Mouse (Mus musculus) forebrain, embryonic 11.5 days (tissue): ENCODE measurements around the gene Ms4a8a. TPM values are rescaled to one million over a fixed set of nuclear protein-coding genes. Genes with fewer than 3 reads are reported as not detected.
"Not testable (repeated sequence)": the region's sequence is repeated elsewhere in the genome, so short reads cannot be mapped to it uniquely, and the experiment has no call there.

Source experiments
- ATAC-seq: fragments of 200-750 bp; cut with Nextera tagmentation; replicated peaks from 2 replicates; pipeline ENCODE4 v1.8.0; 2017; ENCODE audit warnings: moderate TSS enrichment; ENCODE audit not compliant: low FRiP score
- DNase-seq: peaks from one replicate; pipeline ENCODE4 v3.0.0-alpha.2; 2017; ENCODE audit warnings: low spot score
- H3K27ac ChIP-seq: fragments of 300-500 bp; sonication (generic); 2 replicates; pipeline ENCODE4 v1.5.1; 2014; ENCODE audit warnings: low read depth, low read length
- H3K27me3 ChIP-seq: fragments of 300-500 bp; sonication (generic); 2 replicates; pipeline ENCODE4 v1.6.1; 2014; ENCODE audit warnings: mild to moderate bottlenecking, low read length, mixed read lengths; ENCODE audit not compliant: control insufficient read depth, insufficient read depth
- H3K36me3 ChIP-seq: fragments of 300-500 bp; sonication (generic); 2 replicates; pipeline ENCODE4 v1.6.1; 2014; ENCODE audit warnings: mild to moderate bottlenecking, low read length, moderate library complexity, mixed read lengths; ENCODE audit not compliant: control insufficient read depth, insufficient read depth
- H3K4me1 ChIP-seq: fragments of 300-500 bp; sonication (generic); replicated peaks from 2 replicates; pipeline ENCODE4 v1.6.1; 2014; ENCODE audit warnings: low read length, mixed read lengths; ENCODE audit not compliant: control insufficient read depth, insufficient read depth
- H3K4me2 ChIP-seq: fragments of 300-500 bp; sonication (generic); 2 replicates; pipeline ENCODE4 v1.6.1; 2014; ENCODE audit warnings: low read depth, mild to moderate bottlenecking, low read length, moderate library complexity, mixed read lengths; ENCODE audit not compliant: severe bottlenecking
- H3K4me3 ChIP-seq: fragments of 300-500 bp; sonication (generic); 2 replicates; pipeline ENCODE4 v1.5.1; 2014; ENCODE audit warnings: low read depth, low read length
- H3K9ac ChIP-seq: fragments of 300-500 bp; sonication (generic); 2 replicates; pipeline ENCODE4 v1.6.1; 2014; ENCODE audit warnings: low read length
- H3K9me3 ChIP-seq: fragments of 300-500 bp; sonication (generic); 2 replicates; pipeline ENCODE4 v1.6.1; 2016; ENCODE audit warnings: low read length, mixed read lengths; ENCODE audit not compliant: control insufficient read depth
- WGBS: fragments of 180-500 bp; shearing (Covaris S2); extraction: QIAGEN DNeasy Blood & Tissue Kit; methylation state at CpG from one replicate; pipeline ENCODE4 v1.1.7; 2014; 5-methylcytosine and 5-hydroxymethylcytosine counted together
- polyA plus RNA-seq: library from polyadenylated mRNA; unstranded; fragments of >200 nt; fragmentation: Nextera tagmentation; extraction: Ambion mirVana; gene quantifications from 2 replicates; pipeline ENCODE4 v1.2.1, GENCODE M21; 2014

Ms4a8a gene
- polyA plus RNA-seq, result not detected in 2 replicates

GRCm38 (mm10) chr19:11080934-11081333, at the start of gene Ms4a8a:
Gene Ms4a8a, minus strand, starts transcription at chr19:11081102.
- no peak within 1 kb of the TSS for H3K4me3 ChIP-seq
- no peaks in the 10 kb centered on the region for H3K9me3 ChIP-seq
- H3K27ac ChIP-seq, result no peak within 1 kb of the TSS
- no peak for ATAC-seq
- no peaks in the 10 kb centered on the region for H3K4me1 ChIP-seq
- no peaks in the 10 kb centered on the region for H3K36me3 ChIP-seq
- no peak within 1 kb of the TSS for H3K4me2 ChIP-seq
- WGBS, result 84% methylated on average over 4 of the region's 4 CpGs
- H3K27me3 ChIP-seq, result no peaks in the 10 kb centered on the region
- H3K9ac ChIP-seq, result no peak within 1 kb of the TSS
- DNase-seq, result no peak

DNA sequence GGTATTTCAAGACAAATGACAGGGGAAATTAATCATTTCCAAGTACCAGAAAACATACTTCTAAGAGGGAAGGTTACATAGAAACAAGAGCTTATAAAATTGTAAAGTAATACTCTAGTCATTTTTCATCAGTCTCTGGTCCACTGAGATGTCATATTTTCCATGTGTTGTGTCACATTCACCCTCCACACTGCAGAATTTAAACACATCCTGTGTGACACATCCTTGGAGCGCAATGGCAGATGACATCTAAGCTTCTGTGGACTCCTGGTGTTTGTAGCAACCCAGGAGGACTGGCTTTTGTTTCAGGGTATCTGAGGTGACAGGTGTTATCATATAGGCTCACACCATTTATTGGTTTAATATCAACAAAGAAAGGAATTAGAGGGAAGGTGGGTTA, 48.8 kb upstream of the Ms4a8a start:
- no peak overlapping the region for H3K4me2 ChIP-seq
- ATAC-seq, result no peak
- no peaks in the 10 kb centered on the region for H3K36me3 ChIP-seq
- H3K9me3 ChIP-seq, result no peaks in the 10 kb centered on the region; the same call in 1 of the 2 replicates
- H3K4me3 ChIP-seq, result no peak overlapping the region
- no peak overlapping the region for H3K27ac ChIP-seq
- H3K27me3 ChIP-seq, result no peaks in the 10 kb centered on the region
- no peak for DNase-seq
- no peak overlapping the region for H3K9ac ChIP-seq
- no peaks in the 10 kb centered on the region for H3K4me1 ChIP-seq
- WGBS, result 93% methylated on average over 1 of the region's 1 CpGs

- DNase-seq (peak; percentile 59), ATAC-seq (peak; percentile 99)
- H3K36me3 ChIP-seq, H3K27ac ChIP-seq, H3K27me3 ChIP-seq, H3K4me1 ChIP-seq, H3K9me3 ChIP-seq: not testable (repeated sequence)
- Histone ChIP-seq H3K4me3 (peak overlapping the region; percentile 26), H3K4me2 (peak overlapping the region; percentile 35; the same call in 1 of the 2 replicates), H3K9ac (peak overlapping the region; percentile 47; the same call in 1 of the 2 replicates)
- WGBS, result 4% methylated on average over 14 of the region's 38 CpGs
Observed at GRCm38 (mm10) chr19:11121016-11121420, 40.1 kb upstream of the Ms4a8a start.

GRCm38 (mm10) chr19:11119338-11119737, 38.4 kb upstream of the Ms4a8a start:
- Histone ChIP-seq H3K9me3 (no peaks in the 10 kb centered on the region), H3K4me3 (no peak overlapping the region), H3K4me2 (no peak overlapping the region), H3K27ac (no peak overlapping the region), H3K4me1 (no peaks in the 10 kb centered on the region), H3K27me3 (no peaks in the 10 kb centered on the region; the same call in 1 of the 2 replicates), H3K9ac (no peak overlapping the region), H3K36me3 (no peaks in the 10 kb centered on the region)
- ATAC-seq (no peak), DNase-seq (no peak)
- 86% methylated on average over 2 of the region's 2 CpGs for WGBS

DNA sequence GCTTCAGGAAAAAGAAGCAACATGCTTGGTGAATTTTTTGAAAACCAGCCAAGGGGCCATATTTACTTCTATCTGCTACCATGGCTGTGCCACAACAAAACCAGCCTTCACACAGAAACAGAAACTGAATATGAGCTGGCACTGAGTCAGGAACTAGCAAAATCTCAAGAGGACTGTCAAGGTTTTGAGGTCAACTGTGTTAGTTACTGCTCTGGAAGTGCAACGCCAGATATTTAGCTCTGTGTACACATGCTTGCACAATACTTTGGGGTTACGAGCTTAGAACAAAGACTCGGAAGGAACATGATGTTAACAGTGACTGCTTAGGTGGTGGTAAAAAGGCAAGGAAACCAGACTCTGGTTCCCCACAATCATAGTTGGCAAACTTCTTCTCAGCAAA, 26.8 kb upstream of the Ms4a8a start:
- H3K4me1 ChIP-seq, result no peaks in the 10 kb centered on the region
- no peak overlapping the region for H3K4me2 ChIP-seq
- H3K27me3 ChIP-seq, result no peaks in the 10 kb centered on the region
- ATAC-seq (no peak), DNase-seq (no peak)
- 88% methylated on average over 3 of the region's 3 CpGs for WGBS
- H3K36me3 ChIP-seq, result no peaks in the 10 kb centered on the region
- no peak overlapping the region for H3K4me3 ChIP-seq
- no peaks in the 10 kb centered on the region for H3K9me3 ChIP-seq
- no peak overlapping the region for H3K9ac ChIP-seq
- no peak overlapping the region for H3K27ac ChIP-seq

DNA sequence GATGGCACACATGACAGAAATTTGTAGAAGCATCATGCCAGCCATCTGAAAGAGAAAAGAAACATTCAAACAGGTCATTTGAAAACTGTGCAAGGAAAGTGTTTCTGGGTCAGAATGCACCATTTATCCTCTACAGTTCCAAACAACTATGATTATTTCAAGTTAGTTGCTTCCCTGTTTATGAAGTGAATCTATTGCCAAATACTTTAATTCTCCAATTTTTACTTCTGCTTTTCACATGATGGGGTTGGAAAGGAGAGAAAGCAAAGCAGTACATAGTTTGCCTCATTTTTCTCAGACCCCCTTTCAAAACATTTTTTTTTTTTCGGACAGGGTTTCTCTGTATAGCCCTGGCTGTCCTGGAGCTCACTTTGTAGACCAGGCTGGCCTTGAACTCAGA, 21.0 kb upstream of the Ms4a8a start:
- no peak overlapping the region for H3K4me3 ChIP-seq
- H3K4me1 ChIP-seq, result no peaks in the 10 kb centered on the region
- H3K9me3 ChIP-seq, result no peaks in the 10 kb centered on the region
- H3K27ac ChIP-seq, result no peak overlapping the region
- no peaks in the 10 kb centered on the region for H3K27me3 ChIP-seq
- DNase-seq (no peak), ATAC-seq (no peak)
- H3K36me3 ChIP-seq, result no peaks in the 10 kb centered on the region
- WGBS, result 77% methylated on average over 1 of the region's 1 CpGs
- H3K4me2 ChIP-seq, result no peak overlapping the region
- H3K9ac ChIP-seq, result no peak overlapping the region

GRCm38 (mm10) chr19:11098401-11098800, 17.5 kb upstream of the Ms4a8a start:
- no peak for ATAC-seq
- H3K27me3 ChIP-seq, result peaks cover under 1% of the 10 kb centered on the region; the same call in 1 of the 2 replicates

GRCm38 (mm10) chr19:11092131-11092530, 11.2 kb upstream of the Ms4a8a start:
- peak overlapping the region; percentile 22; the same call in 1 of the 2 replicates for H3K4me3 ChIP-seq
- not testable (repeated sequence) for H3K9ac ChIP-seq, H3K9me3 ChIP-seq, H3K36me3 ChIP-seq, H3K4me1 ChIP-seq, DNase-seq, H3K27me3 ChIP-seq, H3K27ac ChIP-seq
- peak overlapping the region; percentile 45 for H3K4me2 ChIP-seq
- 0 out of 2 replicates have a peak, but pooled peaks have one; percentile 44 for ATAC-seq
- WGBS, result 7% methylated on average over 50 of the region's 50 CpGs

More at GRCm38 (mm10) chr19:11098401-11098800, 17.5 kb upstream of the Ms4a8a start:
- 88% methylated on average over 3 of the region's 3 CpGs for WGBS
- no peak overlapping the region for H3K27ac ChIP-seq
- H3K4me2 ChIP-seq, result no peak overlapping the region
- no peak overlapping the region for H3K4me3 ChIP-seq
- H3K36me3 ChIP-seq, result no peaks in the 10 kb centered on the region
- no peaks in the 10 kb centered on the region for H3K4me1 ChIP-seq
- no peak for DNase-seq
- no peak overlapping the region for H3K9ac ChIP-seq
- no peaks in the 10 kb centered on the region for H3K9me3 ChIP-seq

DNA sequence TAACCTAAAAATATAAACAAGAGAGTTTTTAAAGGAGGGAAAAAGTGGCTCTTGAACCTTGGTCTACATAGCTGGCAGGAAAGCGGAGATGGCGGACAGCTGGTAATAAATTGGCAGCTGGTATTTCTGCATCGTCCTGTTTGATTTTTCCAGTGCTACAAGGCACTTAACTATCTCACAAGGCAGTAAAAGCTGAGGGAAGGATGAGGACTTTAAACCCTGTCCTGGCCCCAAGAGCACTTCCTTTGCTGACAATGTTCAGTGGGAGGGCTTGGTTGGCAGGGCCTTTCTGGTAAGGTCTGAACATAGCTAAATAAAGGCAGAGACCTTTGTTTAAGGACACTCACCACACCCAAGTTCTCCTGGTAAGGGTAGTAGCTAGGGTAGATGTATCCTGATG, 10.5 kb downstream of the Ms4a8a start:
- no peaks in the 10 kb centered on the region for H3K27me3 ChIP-seq
- H3K9ac ChIP-seq, result no peak overlapping the region
- no peak overlapping the region for H3K4me3 ChIP-seq
- no peaks in the 10 kb centered on the region for H3K36me3 ChIP-seq
- ATAC-seq (no peak), DNase-seq (no peak)
- H3K4me2 ChIP-seq, result no peak overlapping the region
- no peaks in the 10 kb centered on the region for H3K9me3 ChIP-seq
- 95% methylated on average over 3 of the region's 3 CpGs for whole genome bisulfite sequencing
- no peak overlapping the region for H3K27ac ChIP-seq
- H3K4me1 ChIP-seq, result no peaks in the 10 kb centered on the region
